Mouse (Mus musculus): ENCODE measurements at regions not wholly inside any gene's neighbourhood (a gene's known extent, or its start where the extent isn't known, plus 50 kb on each side); places are given as distances from the start of the nearest gene placed in this dataset.

DNA sequence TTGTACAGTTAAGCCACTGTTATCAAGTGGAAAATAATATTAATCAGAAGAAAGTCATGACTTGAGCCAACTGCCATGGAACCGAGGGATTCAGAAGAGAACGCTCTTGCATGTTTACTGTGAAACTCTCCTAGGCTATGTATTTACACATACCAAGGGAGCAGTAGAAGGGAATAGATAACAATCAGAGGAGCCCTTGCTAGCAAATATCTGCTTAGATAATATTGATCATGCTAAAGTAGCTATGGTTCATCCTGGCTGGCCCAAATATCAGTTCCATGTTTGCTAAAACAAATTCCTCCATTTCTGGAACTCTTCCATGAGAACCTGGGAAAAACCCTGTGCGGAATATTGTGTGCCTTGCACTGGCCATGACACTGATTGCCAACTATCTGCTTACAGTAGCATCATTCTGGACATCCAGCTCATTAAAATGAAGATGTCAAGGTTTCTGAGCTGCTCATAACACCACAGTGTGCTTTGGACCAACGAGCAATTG is 179.5 kb upstream of the Tmem72 start:
- no peak for DNase-seq (ENCODE audit: extremely low spot score, low read depth, low spot score)

DNA sequence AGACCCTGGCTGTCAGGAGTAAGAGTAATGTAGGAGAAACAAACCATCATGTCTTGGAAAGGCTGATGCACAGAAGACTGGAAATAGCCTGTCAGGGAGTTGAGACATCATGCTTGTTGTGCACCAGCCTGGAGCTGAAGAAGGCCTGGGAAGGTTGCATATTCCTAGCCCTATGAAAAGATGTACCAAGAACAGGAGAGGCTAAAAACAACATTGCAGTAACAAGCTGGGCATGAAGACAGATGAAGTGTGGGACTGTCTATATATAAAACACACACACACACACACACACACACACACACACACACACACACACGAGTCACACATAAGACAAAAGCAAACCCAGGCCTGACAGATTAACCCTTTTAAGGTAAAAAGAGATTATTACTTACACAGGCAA is 185.1 kb upstream of the Tmem72 start:
- no peak for DNase-seq (ENCODE audit: extremely low spot score, low read depth, low spot score)

DNA sequence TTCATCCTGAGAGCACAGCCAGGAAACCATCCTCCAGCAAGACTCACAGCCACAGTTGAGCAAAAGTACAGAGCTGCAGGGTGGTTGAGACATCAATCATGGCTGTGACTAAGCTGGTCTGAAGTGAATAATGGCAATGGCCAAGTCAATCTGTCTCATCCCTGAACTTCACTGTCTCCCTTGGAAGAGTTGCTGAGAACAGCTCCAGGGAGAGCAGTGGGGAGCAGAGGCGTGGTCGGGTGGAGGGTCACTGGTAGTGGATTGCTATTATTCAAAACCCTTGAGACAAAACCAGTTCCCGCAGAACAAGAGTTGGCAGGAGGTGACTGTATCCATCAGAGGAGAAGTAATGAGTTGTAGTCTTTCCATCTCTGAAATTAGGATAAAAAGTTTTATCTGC is 185.7 kb upstream of the Tmem72 start:
- DNase-seq (ENCODE audit: extremely low spot score, low read depth, low spot score) = no peak

DNA sequence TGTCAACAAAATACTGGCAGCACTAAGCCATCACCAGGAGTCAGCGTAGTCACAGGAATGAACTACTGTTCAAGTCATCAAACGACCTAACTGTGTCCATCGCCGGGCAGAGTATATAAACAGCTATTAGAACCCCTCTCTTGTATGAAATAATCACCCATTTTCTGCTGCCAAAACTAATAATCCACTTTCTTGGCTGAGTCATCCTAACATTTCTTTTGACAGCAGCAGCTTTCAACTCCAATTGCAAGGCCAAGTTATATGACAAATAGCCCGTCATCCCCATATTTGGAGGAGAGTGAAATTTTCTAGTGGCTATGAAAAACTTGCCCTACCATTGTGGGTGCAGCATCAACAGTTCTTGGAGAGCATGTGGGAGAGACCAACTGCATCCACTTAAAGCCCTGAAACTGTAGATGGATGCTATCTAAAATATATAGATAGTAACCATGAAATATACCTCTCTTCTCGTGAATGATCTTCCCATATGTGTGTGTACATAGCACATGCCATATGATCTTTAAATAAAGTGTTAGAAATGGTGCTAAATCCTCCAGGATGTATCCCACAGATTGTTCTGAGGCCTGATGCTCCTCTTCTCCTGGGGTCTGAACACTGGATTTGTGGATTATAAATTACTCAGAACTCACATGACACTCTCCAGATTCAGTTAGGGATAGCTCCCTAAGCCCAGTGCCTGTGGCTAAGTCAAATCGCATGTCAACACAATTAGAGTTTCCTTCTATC is 189.9 kb upstream of the Tmem72 start:
- DNase-seq (ENCODE audit: extremely low spot score, low read depth, low spot score) = no peak

DNA sequence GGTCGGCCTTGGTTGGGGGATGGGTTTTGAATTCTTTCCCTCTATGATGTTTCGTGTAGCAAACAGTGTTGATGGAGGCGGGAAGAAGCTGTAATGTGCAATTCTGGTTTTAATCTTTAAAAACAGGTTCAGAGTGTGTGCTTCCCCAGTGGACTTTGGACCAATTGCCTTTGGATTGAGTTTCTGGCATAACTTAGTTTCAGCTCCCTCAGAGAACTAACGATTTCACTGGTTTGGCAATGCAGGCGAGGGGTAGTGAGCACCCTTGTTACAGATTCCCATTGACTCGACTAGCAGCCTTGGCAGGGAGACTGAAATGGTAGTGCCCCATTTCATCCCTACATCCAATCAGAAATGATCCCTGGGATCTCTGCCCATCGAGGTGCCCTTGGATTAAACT is 193.9 kb upstream of the Tmem72 start:
- DNase-seq (ENCODE audit: extremely low spot score, low read depth, low spot score) = no peak

DNA sequence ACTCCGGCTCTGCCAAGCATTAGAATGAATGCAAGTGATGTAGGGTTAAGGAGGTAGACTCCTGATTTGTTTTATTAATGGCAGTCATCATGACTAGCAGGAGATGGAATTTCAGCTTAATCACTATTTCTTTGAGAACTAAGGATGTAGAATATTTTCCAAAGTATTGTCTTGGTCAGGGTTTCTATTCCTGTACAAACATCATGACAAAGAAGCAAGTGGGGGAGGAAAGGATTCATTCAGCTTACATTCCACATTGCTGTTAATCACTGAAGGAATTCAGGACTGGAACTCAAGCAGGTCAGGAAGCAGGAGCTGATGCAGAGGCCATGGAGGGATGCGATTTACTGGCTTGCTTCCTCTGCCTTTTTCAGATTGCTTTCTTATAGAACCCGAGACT is 195.4 kb upstream of the Tmem72 start:
- no peak for DNase-seq (ENCODE audit: extremely low spot score, low read depth, low spot score)

DNA sequence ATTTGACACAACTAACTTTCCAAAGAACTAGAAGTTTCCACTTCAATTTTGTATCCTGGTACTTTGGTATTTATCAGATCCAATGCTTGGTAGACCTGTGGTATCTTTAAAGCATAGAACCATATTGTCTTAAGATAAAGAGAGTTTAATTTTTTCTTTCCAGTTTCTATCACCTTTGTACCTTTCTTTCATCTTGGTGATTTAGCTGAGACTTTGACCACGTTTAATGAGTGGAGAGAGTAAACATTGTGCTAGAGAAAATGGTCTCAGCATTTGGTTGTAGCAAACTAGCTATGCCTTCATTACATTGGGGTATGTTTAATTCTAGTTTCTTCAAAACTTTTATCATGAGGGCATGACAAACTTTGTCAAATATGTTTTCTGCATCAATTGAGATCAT is 197.4 kb upstream of the Tmem72 start:
- no peak for DNase-seq (ENCODE audit: extremely low spot score, low read depth, low spot score)

DNA sequence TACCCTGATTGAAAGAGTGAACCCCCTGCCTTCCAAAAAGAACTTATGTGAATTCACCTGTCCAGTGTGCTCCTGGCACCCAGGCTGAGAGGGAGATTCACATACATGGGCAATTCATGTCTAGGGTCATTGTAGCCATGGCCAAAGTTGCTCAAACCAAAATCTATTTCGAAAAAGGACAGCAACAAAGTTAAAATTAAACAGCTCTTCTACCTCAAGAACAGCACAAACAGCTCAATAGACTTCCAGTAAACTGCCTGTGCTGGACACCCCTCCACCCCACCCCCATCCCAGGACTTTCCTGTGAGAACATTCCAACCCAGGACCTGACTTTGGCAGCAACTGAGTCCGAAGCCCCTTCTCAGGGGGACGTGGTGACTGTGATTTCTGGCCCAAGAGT is 218.3 kb upstream of the Tmem72 start:
- no peak for DNase-seq (ENCODE audit: extremely low spot score, low read depth, low spot score)

DNA sequence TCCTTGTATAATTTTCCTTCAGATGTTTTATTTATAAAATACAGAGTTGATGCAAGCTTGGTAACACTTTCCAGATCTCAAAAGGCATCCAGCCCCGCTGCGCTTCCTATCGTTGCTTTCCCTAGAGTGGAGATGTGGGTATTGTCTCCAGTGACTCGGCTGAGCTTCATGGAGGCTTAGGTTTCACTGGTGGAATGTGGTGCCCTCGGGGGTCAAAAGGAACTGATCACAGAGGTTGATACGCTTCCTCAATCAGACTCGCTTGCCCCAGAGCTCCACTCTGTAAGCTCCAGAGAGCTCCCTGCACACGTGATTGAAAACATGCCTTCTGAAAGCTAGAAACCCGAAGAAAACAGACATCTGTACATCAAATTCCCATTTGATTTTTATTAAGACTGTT is 224.9 kb upstream of the Tmem72 start:
- no peak for DNase-seq (ENCODE audit: extremely low spot score, low read depth, low spot score)

DNA sequence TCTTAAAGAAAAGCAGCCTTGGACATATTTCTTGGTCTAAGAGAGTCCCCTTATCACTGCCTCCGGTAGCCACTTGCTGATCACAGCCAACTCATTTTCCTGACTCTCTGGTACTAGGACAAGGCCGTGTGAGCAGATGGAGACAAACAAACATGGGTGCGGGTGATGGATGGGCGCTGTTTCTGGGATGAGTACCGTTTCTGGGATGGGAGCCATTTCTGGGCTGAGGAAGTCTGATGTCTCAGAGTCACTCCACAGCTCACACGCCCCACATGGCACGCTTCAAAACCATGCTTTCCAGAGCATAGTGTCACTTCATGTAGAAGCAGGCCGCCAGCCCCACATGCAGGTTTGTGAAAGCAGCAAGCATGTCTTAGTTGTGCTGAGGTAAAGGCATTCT is 225.6 kb upstream of the Cxcl12 start:
- no peak for DNase-seq (ENCODE audit: extremely low spot score, low read depth, low spot score)

DNA sequence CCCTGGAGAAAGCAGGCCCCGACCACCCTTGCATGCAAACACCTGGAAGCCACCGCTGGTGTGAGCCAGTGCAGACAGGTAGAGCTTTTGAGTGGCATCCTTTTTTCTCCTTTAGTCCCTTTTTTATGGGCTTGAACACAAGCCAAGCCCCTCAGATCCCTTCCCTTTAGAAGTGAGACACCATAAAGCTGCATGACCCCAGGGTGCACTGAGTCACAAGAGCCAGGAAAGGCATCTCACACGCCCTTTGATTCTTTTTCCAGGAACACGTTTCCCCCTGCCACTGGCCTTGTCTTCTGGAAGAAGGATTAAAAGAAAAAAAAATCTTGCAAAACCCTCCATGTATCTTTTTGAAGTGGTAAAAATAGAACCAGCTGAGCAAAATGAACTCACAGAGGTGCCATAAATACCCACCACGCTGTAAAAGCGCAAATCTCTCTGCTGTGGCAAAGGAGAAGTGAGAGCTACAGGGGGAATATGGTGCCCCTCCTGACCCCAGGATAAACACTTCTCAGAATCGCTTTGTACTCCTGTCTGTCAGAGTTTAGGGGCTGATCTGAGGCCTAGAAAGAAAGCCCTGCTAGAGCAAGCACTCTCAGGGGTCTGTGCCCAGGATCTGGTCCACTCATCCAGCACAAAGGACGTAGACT is 222.1 kb upstream of the Cxcl12 start:
- DNase-seq (ENCODE audit: extremely low spot score, low read depth, low spot score) = no peak

DNA sequence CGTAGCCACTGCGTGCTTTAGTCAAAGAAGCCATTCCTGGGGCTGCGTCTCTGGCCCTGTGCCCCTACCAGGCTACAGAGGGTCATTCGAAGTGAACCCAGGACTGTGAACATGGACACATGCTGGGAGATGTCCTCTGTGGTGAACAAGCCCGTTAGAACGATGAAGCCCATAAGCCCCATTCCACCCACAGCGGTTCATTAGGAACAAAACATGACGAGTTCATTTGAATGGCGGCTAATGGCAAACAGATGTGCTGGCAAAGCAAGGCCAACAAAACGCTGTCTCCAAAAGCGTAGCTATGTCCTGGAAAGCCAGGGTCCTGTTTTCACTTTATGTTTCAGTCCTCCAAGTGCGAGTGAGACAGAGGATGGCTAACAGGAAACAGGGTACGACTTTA is 208.7 kb upstream of the Cxcl12 start:
- DNase-seq (ENCODE audit: extremely low spot score, low read depth, low spot score) = peak; percentile 74

DNA sequence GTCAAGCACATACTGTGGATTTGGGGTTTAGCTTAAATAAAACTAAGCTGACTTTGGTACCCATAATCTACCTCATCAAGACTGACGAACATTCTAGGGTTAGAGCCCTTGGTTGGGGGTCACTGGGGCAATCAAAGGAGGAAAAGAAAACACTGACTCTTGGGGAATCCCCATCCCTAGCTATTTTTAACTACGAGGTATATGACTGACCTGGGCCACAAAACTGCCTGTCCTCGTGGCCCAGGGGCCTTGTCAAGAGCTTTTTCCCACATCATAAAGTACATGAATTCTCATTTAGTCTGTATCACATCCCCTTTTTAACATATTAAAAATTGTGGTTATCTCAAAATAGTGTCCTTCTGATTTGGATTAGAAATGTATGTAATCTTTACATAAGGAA is 207.7 kb upstream of the Cxcl12 start:
- no peak for DNase-seq (ENCODE audit: extremely low spot score, low read depth, low spot score)

DNA sequence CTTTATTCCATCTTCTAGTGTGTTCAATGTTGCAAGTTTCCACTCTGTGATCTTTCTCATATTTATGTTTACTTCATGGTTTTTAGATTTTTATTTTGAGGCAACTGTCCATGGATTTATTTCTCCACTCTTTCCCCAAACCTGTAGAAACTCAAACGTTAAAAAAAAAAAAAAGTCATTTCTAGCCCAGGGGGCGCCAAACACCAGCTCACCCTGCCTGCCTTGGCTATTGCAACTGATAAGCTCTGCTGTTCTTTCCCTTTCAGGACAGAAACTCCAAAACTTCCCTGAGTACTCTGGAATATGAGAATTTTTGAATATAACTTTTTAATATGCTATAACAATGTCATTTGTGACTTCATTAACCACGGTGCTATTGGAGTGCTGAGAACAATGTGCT is 201.9 kb upstream of the Cxcl12 start:
- DNase-seq (ENCODE audit: extremely low spot score, low read depth, low spot score) = no peak

DNA sequence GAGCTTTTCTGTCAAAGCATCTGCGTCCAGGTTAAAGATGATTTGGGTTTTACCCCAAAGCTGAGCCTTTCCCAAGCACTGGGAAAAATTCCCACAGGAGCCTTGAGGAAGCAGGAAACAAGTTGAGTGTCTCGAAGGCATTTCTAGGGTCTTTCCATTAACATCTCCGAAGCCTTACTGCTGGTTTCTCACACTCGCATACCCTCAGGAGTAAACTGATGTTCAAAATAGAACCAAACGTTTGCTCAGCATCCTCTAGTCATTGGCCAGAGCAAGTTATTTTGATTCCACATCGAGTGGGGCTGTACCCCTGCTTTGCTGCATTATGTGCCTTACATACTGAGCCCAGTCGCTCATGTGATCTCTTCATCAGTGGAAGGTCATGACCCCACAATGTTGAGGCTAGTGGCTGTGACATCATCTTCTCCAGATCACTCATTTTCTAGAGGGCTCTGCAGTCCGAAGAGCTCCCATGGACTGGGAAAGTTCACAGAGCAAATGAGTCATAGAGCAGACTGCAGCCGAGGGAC is 198.9 kb upstream of the Cxcl12 start:
- no peak for DNase-seq (ENCODE audit: extremely low spot score, low read depth, low spot score)

DNA sequence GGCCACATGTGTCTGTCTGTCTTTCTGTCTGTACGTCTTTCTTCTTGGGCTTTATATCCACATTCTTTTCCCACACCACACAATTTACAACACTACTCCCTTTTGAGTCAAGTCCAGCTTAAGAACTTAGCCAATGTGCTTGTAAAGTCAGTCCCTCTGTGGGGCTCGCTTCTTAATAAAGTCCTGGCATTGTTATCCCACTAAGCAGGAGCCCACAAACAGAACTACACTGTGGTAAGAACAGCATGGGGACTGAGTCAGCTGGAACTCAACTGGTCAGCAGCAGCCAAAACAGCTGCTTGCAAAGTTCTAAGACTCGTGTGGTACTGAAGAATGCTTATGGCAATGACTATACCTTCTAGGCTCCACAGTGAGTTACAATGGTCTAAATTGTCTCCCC is 193.5 kb upstream of the Cxcl12 start:
- no peak for DNase-seq (ENCODE audit: extremely low spot score, low read depth, low spot score)

DNA sequence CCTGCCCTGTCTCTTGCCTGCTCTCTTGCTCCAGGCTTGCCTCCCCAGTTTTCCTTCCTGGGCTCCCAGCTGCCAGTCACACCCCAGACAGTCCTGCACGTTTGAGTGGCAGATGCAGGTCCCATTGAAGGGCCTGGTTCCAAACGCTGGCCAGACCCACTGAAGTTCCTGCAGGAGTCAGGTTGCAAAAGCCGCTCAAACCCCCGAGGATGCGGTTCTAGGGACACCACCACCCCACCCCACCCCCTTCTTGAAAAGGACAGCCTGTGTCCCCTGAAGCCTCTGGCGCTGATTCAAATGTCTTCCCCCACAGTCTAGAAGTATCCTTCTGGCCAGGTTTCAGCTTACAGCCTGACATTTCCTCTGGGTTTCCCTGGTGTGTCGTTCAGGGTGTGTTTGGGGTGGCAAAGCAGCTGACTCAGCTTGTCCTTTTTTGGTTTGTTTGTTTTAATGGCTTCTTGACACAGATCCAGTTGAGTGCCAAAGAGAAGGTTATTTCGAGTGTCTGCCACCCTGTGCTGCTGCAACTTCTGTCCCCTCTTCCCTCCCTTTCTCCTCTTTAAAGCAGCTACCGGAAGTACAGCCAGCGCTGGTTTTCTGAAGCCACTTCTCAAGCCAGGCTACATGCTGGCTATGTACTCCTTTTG is 187.9 kb upstream of the Cxcl12 start:
- DNase-seq (ENCODE audit: extremely low spot score, low read depth, low spot score) = no peak

DNA sequence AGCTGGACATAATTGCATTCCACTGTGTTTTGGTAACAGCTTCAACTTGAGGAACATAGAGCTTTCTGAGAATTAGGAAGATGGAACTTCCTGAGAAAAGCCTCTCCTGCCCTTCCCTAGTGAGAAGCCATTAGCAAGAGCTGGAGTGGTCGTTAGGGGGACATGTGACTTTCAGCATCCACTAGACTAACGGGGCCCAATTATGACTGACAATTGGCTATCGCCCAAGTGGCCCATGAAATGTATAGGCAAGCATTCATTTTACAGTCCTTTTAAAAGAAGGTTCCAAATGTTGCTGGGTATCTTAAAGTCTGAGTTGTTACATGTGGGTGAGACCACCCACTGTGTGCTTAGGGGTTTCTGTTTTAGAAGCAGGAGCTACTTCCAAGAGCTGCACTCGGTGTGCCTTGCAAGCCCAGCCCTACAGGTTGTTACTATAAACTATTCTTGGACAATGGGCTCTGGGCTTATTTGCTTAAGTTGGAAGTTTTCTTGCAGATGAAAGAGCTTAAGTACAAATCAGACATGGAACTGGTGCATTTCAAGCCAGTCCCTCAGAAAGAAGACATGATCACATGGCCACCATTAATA is 183.1 kb upstream of the Cxcl12 start:
- no peak for DNase-seq (ENCODE audit: extremely low spot score, low read depth, low spot score)

DNA sequence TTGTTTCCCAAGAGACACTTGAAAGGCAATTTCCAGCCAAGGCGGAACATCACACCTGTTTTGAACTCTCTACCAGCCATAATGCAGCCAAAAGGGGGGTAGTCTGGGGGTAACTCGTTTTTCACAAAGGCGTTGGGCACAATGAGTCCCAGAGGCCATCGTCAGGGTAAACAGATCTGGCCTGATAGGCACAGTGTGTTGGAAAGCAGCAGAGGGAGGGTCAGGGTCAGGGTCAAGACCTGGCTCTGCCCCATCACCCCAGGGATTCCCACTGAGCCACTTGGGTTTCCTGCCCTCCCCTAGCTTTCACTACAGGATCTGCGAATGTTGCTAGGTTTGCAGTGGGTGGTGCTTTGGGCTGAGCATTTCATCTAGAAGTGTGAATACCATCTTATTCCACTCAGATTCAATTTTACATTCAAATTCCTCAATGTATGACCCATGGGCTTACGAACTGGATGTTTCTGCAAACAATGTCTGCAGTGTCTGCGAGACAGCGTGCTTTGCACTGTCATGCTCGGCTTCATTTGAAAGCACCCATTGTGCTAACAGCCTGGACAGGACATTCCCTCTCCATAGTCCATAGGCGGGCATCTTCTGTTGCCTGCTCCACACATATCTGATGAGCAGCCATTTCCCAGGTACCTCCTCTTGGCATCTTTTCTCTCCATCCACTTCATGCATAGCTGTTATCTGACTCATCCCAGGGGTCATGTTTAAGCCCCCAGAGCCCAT is 181.9 kb upstream of the Cxcl12 start:
- no peak for DNase-seq (ENCODE audit: extremely low spot score, low read depth, low spot score)

DNA sequence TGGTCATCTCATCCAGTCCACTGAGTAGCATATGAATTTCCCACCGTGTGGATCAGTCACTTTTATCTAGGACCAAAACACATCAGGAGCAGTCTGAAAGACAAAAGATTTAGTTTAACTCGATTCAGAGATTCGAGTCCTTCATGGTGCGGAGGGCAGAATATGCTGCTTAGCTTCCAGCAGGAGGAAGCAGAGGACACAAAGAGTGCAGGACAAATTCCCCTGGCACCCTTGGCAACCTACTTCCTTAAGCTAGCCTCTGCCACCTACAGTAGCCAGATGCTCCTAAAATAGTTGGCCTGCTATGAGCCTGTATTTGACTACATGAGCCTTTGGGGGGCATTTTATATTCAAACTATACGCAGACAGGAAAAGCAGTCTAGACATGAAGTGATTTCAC is 181.1 kb upstream of the Cxcl12 start:
- DNase-seq (ENCODE audit: extremely low spot score, low read depth, low spot score) = no peak
